Mouse (Mus musculus) layer of hippocampus, adult 11-12 months (tissue): ENCODE measurements around the gene Sulf2.
A peak's percentile ranks its signal among the peaks of the same experiment; 100 is the strongest.
"Not testable (repeated sequence)": the region's sequence is repeated elsewhere in the genome, so short reads cannot be mapped to it uniquely, and the experiment has no call there.

Experiments used
- DNase-seq: peaks from one replicate; pipeline ENCODE4 v3.0.0; 2022; ENCODE audit warnings: low spot score

Sulf2 gene

GRCm38 (mm10) chr2:166155454-166155815 lies at the start of gene Sulf2:
Sulf2 (minus strand) TSS chr2:166155663.
- DNase-seq, result peak; percentile 80

- DNase-seq, result no peak
Measured at GRCm38 (mm10) chr2:166204174-166204573, 48.7 kb upstream of the Sulf2 start.

- DNase-seq, result no peak
Measured at GRCm38 (mm10) chr2:166203647-166204046, 48.2 kb upstream of the Sulf2 start.

- DNase-seq, result no peak
Measured at GRCm38 (mm10) chr2:166197964-166198363, 42.5 kb upstream of the Sulf2 start.

GRCm38 (mm10) chr2:166197064-166197463 lies 41.6 kb upstream of the Sulf2 start:
- DNase-seq, result no peak

GRCm38 (mm10) chr2:166196080-166196786 lies 40.8 kb upstream of the Sulf2 start:
- DNase-seq, result no peak

- no peak for DNase-seq
Measured at GRCm38 (mm10) chr2:166195041-166195440, 39.6 kb upstream of the Sulf2 start.

- DNase-seq, result no peak
Measured at GRCm38 (mm10) chr2:166194112-166194758, 38.8 kb upstream of the Sulf2 start.

GRCm38 (mm10) chr2:166193509-166193908 lies 38.0 kb upstream of the Sulf2 start:
- no peak for DNase-seq

- no peak for DNase-seq
Measured at GRCm38 (mm10) chr2:166190816-166191215, 35.4 kb upstream of the Sulf2 start.

GRCm38 (mm10) chr2:166189191-166189590 lies 33.7 kb upstream of the Sulf2 start:
- no peak for DNase-seq

GRCm38 (mm10) chr2:166187874-166188453 lies 32.5 kb upstream of the Sulf2 start:
- DNase-seq, result not testable (repeated sequence)

GRCm38 (mm10) chr2:166187319-166187718 lies 31.9 kb upstream of the Sulf2 start:
- not testable (repeated sequence) for DNase-seq

- no peak for DNase-seq
Measured at GRCm38 (mm10) chr2:166186244-166186948, 30.9 kb upstream of the Sulf2 start.

GRCm38 (mm10) chr2:166185768-166186167 lies 30.3 kb upstream of the Sulf2 start:
- no peak for DNase-seq

GRCm38 (mm10) chr2:166184417-166184816 lies 29.0 kb upstream of the Sulf2 start:
- DNase-seq, result no peak

- DNase-seq, result no peak
Measured at GRCm38 (mm10) chr2:166182009-166182685, 26.7 kb upstream of the Sulf2 start.

- peak; percentile 78 for DNase-seq
Measured at GRCm38 (mm10) chr2:166180744-166181508, 25.5 kb upstream of the Sulf2 start.

GRCm38 (mm10) chr2:166180136-166180649 lies 24.7 kb upstream of the Sulf2 start:
- no peak for DNase-seq

GRCm38 (mm10) chr2:166179457-166180101 lies 24.1 kb upstream of the Sulf2 start:
- DNase-seq, result no peak
